Mouse (Mus musculus) liver (tissue): ENCODE measurements at regions not wholly inside any gene's neighbourhood (a gene's known extent, or its start where the extent isn't known, plus 50 kb on each side); places are given as distances from the start of the nearest gene placed in this dataset.

Experiments used
- DNase-seq: peaks from one replicate; pipeline ENCODE4 v3.0.0-alpha.2; 2020; ENCODE audit warnings: mixed read lengths

DNA sequence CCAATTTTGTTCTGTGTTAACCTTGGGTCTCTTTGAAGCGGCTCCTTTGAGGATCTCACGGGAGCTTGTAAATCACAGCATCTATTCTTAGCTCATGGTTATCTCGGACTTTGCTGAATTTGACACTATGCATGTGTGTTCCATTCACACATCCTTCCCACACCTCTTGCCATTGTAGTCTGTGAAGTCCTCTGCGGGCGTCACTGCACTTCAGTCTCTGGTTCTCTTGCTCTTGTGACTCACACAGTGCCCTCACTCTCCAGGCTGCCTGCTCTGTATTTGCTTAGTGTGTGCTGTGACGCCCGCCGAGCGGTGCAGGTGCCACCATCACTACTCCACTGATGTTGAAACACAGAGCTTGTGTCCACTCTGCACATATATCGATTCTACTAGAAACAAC, 1271.2 kb downstream of the Synb start:
- no peak for DNase-seq

DNA sequence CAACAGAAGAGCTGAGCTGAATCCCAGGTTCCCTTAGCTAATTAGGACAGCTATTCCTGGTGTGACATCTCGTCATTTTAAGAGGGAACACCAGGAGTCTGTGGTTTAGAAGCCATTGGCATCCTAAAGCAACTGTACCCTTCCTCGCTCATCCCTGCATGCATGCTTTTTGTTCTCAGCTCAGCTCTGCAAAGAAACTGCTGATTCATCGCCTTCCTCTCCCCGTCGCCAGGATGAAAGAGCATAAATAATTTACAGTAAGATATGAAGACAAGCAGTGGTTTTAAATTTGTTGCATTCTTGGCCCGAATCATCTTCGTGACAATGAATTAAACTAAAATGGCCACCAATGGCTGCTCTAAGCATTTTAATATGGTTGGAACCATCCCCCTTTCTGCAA, 1272.9 kb downstream of the Synb start:
- DNase-seq: no peak

DNA sequence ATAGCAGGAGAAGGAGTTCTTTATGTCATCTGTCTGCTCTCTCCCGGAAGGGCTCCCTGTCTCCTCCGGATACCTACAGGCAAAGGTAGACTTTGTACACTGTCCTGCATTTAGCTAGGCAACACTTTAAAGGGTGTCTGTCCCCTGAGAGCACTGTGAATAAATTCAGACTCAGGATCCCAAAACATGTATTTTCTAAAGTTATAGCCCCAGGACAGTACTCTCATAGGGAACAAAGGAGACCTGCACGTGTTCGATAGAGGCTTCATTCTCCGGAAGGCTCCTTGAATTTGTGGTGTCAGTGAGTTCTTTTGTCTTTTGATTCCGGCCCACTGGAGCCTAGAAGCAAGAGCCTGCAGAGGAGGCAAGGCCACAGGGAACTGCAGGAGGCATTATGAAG, 1273.3 kb downstream of the Synb start:
- DNase-seq: no peak

DNA sequence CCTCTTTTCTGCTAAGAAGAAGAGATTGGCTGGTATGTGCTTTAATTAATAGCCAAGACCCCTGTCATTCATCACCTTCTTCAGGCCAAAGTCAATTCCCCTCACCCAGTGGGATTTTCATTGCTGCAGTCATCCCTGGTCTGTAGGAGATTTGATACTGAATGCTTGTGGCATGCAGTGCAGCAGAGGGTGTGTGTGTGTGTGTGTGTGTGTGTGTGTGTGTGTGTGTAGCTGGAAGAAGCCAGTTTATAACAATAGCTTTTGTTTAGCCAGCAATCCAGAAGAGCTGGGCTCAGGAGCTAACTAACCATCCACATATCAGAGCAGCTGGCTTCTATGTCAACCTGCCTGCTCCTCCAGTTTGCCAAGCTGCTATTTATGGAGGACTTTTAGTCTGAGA, 1275.4 kb downstream of the Synb start:
- DNase-seq: no peak

DNA sequence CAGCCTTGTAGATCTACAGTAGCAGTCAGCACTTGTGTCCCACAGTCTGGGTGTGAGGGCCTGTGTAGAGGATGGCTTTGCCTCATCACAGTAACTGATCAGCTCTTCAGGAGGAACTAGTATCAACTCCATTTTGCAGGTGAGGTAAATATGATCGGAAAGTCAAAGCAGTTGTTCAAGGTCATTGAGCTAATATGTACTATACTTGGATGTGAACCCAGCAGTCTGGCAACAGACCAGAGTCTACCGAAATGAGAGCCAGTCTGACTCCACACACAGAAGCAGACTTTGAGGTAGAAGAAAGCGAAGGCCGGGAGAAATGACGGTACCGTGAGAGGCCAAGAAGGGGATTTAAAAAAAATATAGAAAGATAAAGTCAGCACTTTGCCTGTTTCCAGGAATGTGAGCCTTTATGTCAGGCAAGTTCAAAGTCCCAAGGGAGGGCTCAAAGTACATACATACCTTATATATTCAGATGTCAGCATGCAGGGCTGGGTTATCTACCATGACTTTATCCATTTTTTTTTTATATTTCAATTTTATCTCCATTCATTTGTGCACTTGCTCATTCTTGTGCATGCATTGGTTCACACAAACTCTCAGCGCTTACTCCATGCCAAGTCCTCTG, 1297.2 kb downstream of the Synb start:
- DNase-seq: no peak

DNA sequence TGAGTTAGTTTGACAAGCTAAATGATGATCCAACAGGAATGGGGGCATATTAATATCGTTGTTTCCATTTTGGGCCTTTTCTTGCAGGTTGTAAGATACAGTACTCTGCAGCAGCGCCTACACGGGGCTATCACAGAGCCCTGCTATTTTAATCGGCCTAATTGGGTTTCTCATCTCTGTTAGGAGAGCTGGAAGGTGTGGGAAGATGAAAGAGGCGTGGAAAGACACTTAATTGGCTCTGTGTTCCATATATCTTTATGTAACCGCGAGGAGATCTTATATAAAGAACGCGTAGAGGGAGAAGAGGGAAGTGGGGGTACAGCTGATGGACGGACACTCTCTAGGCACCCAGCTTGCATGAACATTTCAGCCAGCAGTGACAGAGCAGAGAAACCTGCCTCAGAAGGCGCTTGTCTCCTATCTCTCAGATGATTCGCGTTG, 1300.5 kb downstream of the Synb start:
- DNase-seq: no peak

DNA sequence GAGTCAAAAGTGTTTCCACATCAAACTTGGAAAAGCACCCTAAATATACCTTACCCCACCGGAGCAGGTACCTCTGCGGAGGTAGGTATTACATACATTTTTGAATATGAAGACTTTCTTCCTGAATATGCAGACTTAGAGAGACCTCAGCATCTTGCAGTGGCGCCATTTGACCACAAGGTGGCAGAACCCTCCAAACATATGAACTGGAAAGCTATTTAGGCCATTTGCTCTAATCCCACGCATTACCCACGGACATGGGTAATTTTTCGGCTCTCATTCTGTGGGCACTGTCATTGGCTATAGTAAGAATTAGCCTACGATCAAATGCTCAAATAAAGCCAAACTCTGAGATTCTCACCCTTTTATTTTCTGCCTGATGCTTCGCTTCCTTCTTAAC, 1301.0 kb downstream of the Synb start:
- DNase-seq: peak; percentile 58

DNA sequence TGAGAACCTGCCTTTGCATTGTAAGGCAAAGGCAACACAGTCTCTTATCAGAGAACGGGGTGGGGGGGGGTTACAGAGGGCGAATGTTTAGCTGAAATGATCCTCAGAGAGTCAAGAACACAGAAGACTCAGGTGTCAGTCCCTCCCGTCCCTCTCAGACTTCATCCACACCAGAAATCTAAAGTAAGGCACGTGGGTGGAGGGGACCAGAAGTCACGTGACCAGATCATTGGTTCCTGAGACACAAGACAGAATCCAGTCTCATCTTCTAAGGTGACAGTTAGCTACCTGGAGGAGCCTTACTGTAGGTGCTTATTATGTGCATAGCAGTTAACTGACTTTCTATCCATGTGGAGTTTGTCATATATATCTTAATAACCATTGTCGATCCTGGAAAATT, 1302.0 kb downstream of the Synb start:
- no peak for DNase-seq

DNA sequence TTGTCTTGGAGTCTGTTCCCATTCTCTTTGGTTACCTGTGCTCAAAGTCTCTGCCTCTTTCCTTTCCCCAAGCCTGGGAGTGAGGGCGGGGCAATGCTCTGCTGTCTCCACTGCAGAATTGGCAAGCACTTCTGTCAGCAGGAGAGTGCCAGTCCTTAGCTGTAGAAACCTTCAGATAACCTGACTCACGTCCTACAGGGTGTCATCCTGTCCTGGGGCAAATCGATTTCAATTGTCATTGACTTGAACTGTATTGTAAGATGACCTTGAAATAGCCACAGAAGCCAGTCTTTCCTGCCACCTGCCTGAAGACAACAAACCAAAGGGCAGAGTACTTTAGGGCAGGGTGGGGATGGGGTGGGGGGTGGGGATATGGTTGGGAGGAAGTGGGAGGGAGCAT, 1303.8 kb downstream of the Synb start:
- no peak for DNase-seq
